8 mouse cellular contexts compared by ENCODE assay signal in the genomic region with DNA sequence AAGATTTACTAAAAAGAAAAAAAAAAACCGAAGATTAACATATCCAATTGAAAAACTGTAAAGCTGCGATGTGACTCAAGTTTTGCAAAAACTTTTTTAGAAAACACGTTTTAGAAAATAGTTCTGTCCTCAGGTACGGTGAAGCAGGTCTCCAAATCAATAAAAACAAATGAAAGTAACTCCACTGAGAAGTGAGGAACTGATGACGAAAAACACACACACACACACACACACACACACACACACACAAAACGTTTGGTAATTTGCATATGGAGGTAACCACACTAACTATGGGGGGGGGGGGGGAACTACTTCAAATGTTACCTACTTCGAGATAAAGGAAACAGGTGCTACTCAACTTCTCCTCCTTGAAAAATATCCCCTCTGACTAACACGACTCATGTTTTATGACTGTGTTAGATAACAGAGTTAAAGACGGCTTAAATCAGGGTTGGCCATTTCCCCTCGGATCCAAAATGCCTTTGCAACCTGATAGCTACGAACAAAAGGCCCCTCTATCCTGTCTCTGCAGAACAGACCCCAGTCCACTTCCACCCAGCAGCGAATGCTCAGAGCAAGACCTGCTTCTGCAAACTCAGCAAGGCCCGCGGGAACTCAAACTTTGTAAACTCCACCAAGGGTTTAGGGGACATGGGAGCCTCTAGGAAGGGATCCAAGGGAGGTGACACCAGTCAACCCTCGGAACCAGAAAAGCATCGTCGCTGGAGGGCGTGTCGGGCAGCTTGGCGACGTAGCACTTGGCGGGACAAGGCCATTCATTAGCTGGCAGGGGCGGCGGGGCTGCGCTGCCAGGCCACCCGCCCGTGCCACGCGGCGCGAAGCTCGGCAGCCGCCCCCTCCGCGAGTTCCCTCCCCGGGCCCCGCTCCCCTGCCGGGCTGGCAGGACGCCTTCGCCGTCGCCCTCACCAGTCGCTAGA. TPM values are rescaled to one million over a fixed set of nuclear protein-coding genes. Genes with fewer than 3 reads are reported as not detected.
DNase-seq lines count a peak whose midpoint lies in the region; ATAC-seq and TF ChIP-seq lines count a peak whose summit lies in the region.

No protein-coding gene starts in this region.

- DNase-seq in G1E (ENCODE audit: low spot score), result peak; percentile 53
- DNase-seq in c-Kit-positive CD71-positive TER-119-negative erythroid progenitor cells, embryonic 14.5 days (ENCODE audit: low read depth), result peak; percentile 72
- peak; percentile 68 for DNase-seq in heart, postnatal 25 days (ENCODE audit: low spot score)
- peak; percentile 45 to 58 for DNase-seq in layer of hippocampus, adult 2 months (ENCODE audit: low spot score in 2 of 2)
- peak; percentile 91 for DNase-seq in lung, postnatal 10 days
- peak; percentile 67 for DNase-seq in ovary, postnatal 14 days (ENCODE audit: low spot score)
- peak; percentile 27 to 73 for DNase-seq in thymus, postnatal 36 days

- peaks cover 24% of the 10 kb centered on the region for H3K4me1 ChIP-seq in G1E (ENCODE audit: insufficient read depth, low read depth, low read length)
- peaks cover 13% of the 10 kb centered on the region for H3K4me1 ChIP-seq in forebrain, embryonic 12.5 days

- peak overlapping the region; percentile 77 for H3K4me2 ChIP-seq in forebrain, embryonic 12.5 days

- peak overlapping the region; percentile 89 for H3K4me3 ChIP-seq in G1E (ENCODE audit: low read depth, low read length)
- peak overlapping the region; percentile 88 for H3K4me3 ChIP-seq in forebrain, embryonic 12.5 days (replicated peaks)
- peak overlapping the region; percentile 61 for H3K4me3 ChIP-seq in layer of hippocampus, adult 2 months

- H3K27ac ChIP-seq in forebrain, embryonic 12.5 days, result peak overlapping the region; percentile 99
- H3K27ac ChIP-seq in layer of hippocampus, adult 2 months, result peak overlapping the region; percentile 97

- WGBS in forebrain, embryonic 12.5 days, result 1% methylated on average over 43 of the region's 43 CpGs

- ATAC-seq in G1E (ENCODE audit: extremely low read depth, insufficient number of reproducible peaks, low FRiP score, poor library complexity, severe bottlenecking), result peak; percentile 58
- peak; percentile 80 for ATAC-seq in forebrain, embryonic 12.5 days (ENCODE audit: low FRiP score)

- intact Hi-C loops in heart, postnatal 25 days (cut with DNase I), result no loop called here

- TF ChIP-seq CTCF in G1E (IDR thresholded peaks at IDR 0.05; ENCODE audit: low read depth, low read length), result no peak
- peak; percentile 35; the same call in 1 of the 2 replicates for TF ChIP-seq CTCF in layer of hippocampus, adult 2 months (conservative IDR thresholded peaks at IDR 0.05)

- H3K9ac ChIP-seq in forebrain, embryonic 12.5 days, result peak overlapping the region; percentile 98

- H3K27me3 ChIP-seq in G1E (ENCODE audit: insufficient read depth, low read length), result no peaks in the 10 kb centered on the region
- no peaks in the 10 kb centered on the region for H3K27me3 ChIP-seq in forebrain, embryonic 12.5 days

- H3K36me3 ChIP-seq in G1E (replicated peaks), result peaks cover 17% of the 10 kb centered on the region
- H3K36me3 ChIP-seq in forebrain, embryonic 12.5 days (replicated peaks), result peaks cover 1% of the 10 kb centered on the region; the same call in 1 of the 2 replicates

- no peaks in the 10 kb centered on the region for H3K9me3 ChIP-seq in G1E (replicated peaks)
- no peaks in the 10 kb centered on the region for H3K9me3 ChIP-seq in forebrain, embryonic 12.5 days

RNA-seq across cellular contexts. Expression of a gene that starts 0.7 kb away (rescaled TPM):
- 50.9 and 63.5 TPM in 2 replicates for total RNA-seq in G1E (2014; fragmentation: Nextera tagmentation)
- total RNA-seq in G1E (2017), result 36.0 and 45.5 TPM in 2 replicates
- 17.3 and 23.0 TPM in 2 replicates for polyA plus RNA-seq in G1E (2012)
- polyA plus RNA-seq in forebrain, embryonic 12.5 days (2016; fragmentation: Nextera tagmentation; extraction: Ambion mirVana), result 44.0 and 44.4 TPM in 2 replicates
- total RNA-seq in heart, postnatal 25 days (2021), result 10 to 100 TPM; 35.6 to 37.6 TPM
- total RNA-seq in layer of hippocampus, adult 2 months (2021), result 10 to 100 TPM; 24.4 to 24.6 TPM

Comparison
In these comparisons a context has a peak if more than half of its experiments do, and no peak if none do; other contexts are left out.
1. Peak in every context shown above with its lines: DNase-seq, ATAC-seq, H3K4me3 ChIP-seq and H3K27ac ChIP-seq.